Mouse (Mus musculus) MEL (cell line): ENCODE measurements at regions not wholly inside any gene's neighbourhood (a gene's known extent, or its start where the extent isn't known, plus 50 kb on each side); places are given as distances from the start of the nearest gene placed in this dataset.

ENCODE experiments used
- DNase-seq: peaks from one replicate; pipeline ENCODE4 v3.0.0; 2011; ENCODE audit warnings: low read depth, low spot score
- H3K27ac ChIP-seq: 2 replicates; pipeline ENCODE4 v1.5.1; 2012; ENCODE audit warnings: low read depth, mild to moderate bottlenecking, control low read depth, low read length, moderate library complexity; ENCODE audit not compliant: control insufficient read depth
- H3K27me3 ChIP-seq, 2 experiments: fragments of 150-350 bp in 1 of 2; sonication (generic) in 1 of 2; 2 replicates each; pipeline ENCODE4 v1.6.1; 2012; ENCODE audit warnings: low read length in 2 of 2, mild to moderate bottlenecking in 2 of 2, improper control_type of control experiment in 1 of 2, moderate library complexity in 1 of 2; ENCODE audit not compliant: insufficient read depth in 2 of 2, control insufficient read depth in 1 of 2
- H3K36me3 ChIP-seq, 2 experiments: 2 replicates each; pipeline ENCODE4 v1.6.1; 2012 to 2014; ENCODE audit warnings: low read length in 2 of 2, improper control_type of control experiment in 1 of 2, inconsistent platforms in 1 of 2, mild to moderate bottlenecking in 1 of 2; ENCODE audit not compliant: insufficient read depth in 2 of 2, control insufficient read depth in 1 of 2
- H3K4me1 ChIP-seq, 2 experiments: fragments of 150-350 bp in 1 of 2; sonication (generic) in 1 of 2; 2 replicates each; pipeline ENCODE4 v1.6.1; 2012; ENCODE audit warnings: low read length in 2 of 2, improper control_type of control experiment in 1 of 2, mild to moderate bottlenecking in 1 of 2; ENCODE audit not compliant: insufficient read depth in 2 of 2, control insufficient read depth in 1 of 2
- H3K4me3 ChIP-seq, 2 experiments: fragments of 150-350 bp in 1 of 2; sonication (generic) in 1 of 2; 2 replicates each; pipeline ENCODE4 v1.5.1; 2012; ENCODE audit warnings: low read depth in 2 of 2, low read length in 2 of 2, mild to moderate bottlenecking in 2 of 2, moderate library complexity in 2 of 2, control low read depth in 1 of 2, improper control_type of control experiment in 1 of 2; ENCODE audit not compliant: control insufficient read depth in 1 of 2, insufficient read depth in 1 of 2
- H3K79me2 ChIP-seq: 2 replicates; pipeline ENCODE4 v1.6.1; 2012; ENCODE audit warnings: mild to moderate bottlenecking, low read length, moderate library complexity; ENCODE audit not compliant: control insufficient read depth, poor library complexity, insufficient read depth
- H3K9ac ChIP-seq: 2 replicates; pipeline ENCODE4 v1.6.1; 2012; ENCODE audit warnings: low read depth, mild to moderate bottlenecking, control low read depth, low read length, moderate library complexity; ENCODE audit not compliant: control insufficient read depth, poor library complexity, severe bottlenecking
- H3K9me3 ChIP-seq: fragments of 150-350 bp; sonication (generic); replicated peaks from 2 replicates; pipeline ENCODE4 v1.6.1; 2012; ENCODE audit warnings: mild to moderate bottlenecking, low read length, improper control_type of control experiment, moderate library complexity; ENCODE audit not compliant: insufficient read depth
- BHLHE40 ChIP-seq: IDR thresholded peaks from 2 replicates; pipeline ENCODE4 v1.6.1; 2012; ENCODE audit warnings: low read depth, mild to moderate bottlenecking, inconsistent platforms, low read length, improper control_type of control experiment, borderline replicate concordance
- CHD1 ChIP-seq: IDR thresholded peaks from 2 replicates; pipeline ENCODE4 v1.6.1; 2012; ENCODE audit warnings: low read depth, mild to moderate bottlenecking, inconsistent platforms, low read length, improper control_type of control experiment
- E2F4 ChIP-seq: IDR thresholded peaks from 2 replicates; pipeline ENCODE4 v1.6.1; 2011; ENCODE audit warnings: low read depth, low read length, improper control_type of control experiment, borderline replicate concordance
- ETS1 ChIP-seq: IDR thresholded peaks from 2 replicates; pipeline ENCODE4 v1.6.1; 2012; ENCODE audit warnings: low read depth, mild to moderate bottlenecking, inconsistent platforms, low read length, improper control_type of control experiment, moderate library complexity
- GABPA ChIP-seq: IDR thresholded peaks from 2 replicates; pipeline ENCODE4 v1.6.1; 2012; ENCODE audit warnings: low read depth, mild to moderate bottlenecking, inconsistent platforms, low read length, improper control_type of control experiment, moderate library complexity
- HCFC1 ChIP-seq: IDR thresholded peaks from 2 replicates; pipeline ENCODE4 v1.6.1; 2012; ENCODE audit warnings: low read depth, mild to moderate bottlenecking, inconsistent platforms, low read length, improper control_type of control experiment, moderate library complexity
- JUND ChIP-seq: IDR thresholded peaks from 2 replicates; pipeline ENCODE4 v1.6.1; 2011; ENCODE audit warnings: low read depth, mild to moderate bottlenecking, improper control_type of control experiment, low read length
- MAFK ChIP-seq: IDR thresholded peaks from 2 replicates; pipeline ENCODE4 v1.6.1; 2011; ENCODE audit warnings: low read depth, mild to moderate bottlenecking, low read length, improper control_type of control experiment, borderline replicate concordance
- MAZ ChIP-seq: IDR thresholded peaks from 2 replicates; pipeline ENCODE4 v1.6.1; 2012; ENCODE audit warnings: low read depth, mild to moderate bottlenecking, inconsistent platforms, low read length, improper control_type of control experiment
- MXI1 ChIP-seq: IDR thresholded peaks from 2 replicates; pipeline ENCODE4 v1.6.1; 2011; ENCODE audit warnings: mild to moderate bottlenecking, low read depth, low read length, improper control_type of control experiment
- MYB ChIP-seq: IDR thresholded peaks from 2 replicates; pipeline ENCODE4 v1.6.1; 2011; ENCODE audit warnings: mild to moderate bottlenecking, low read depth, low read length, improper control_type of control experiment
- MYC ChIP-seq: IDR thresholded peaks from 2 replicates; pipeline ENCODE4 v1.6.1; 2011; ENCODE audit warnings: low read depth, mild to moderate bottlenecking, low read length, improper control_type of control experiment, moderate library complexity
- NRF1 ChIP-seq: IDR thresholded peaks from 2 replicates; pipeline ENCODE4 v1.6.1; 2014; ENCODE audit warnings: low read depth, mild to moderate bottlenecking, inconsistent platforms, low read length, improper control_type of control experiment, moderate library complexity; ENCODE audit not compliant: poor library complexity, insufficient read depth, severe bottlenecking
- POLR2A ChIP-seq, 2 experiments: IDR thresholded peaks; 2 replicates each; pipeline ENCODE4 v1.6.1; 2011 to 2012; ENCODE audit warnings: low read length in 2 of 2, mild to moderate bottlenecking in 2 of 2, control low read depth in 1 of 2, improper control_type of control experiment in 1 of 2, low read depth in 1 of 2, moderate library complexity in 1 of 2; ENCODE audit not compliant: control insufficient read depth in 1 of 2, insufficient read depth in 1 of 2, poor library complexity in 1 of 2
- POLR2AphosphoS5 ChIP-seq: IDR thresholded peaks from 2 replicates; pipeline ENCODE4 v1.6.1; 2012; ENCODE audit warnings: low read depth, borderline replicate concordance, mild to moderate bottlenecking, inconsistent platforms, low read length, moderate library complexity, mixed read lengths
- SIN3A ChIP-seq: IDR thresholded peaks from 2 replicates; pipeline ENCODE4 v1.6.1; 2012; ENCODE audit warnings: low read length, improper control_type of control experiment, inconsistent platforms
- SMC3 ChIP-seq: IDR thresholded peaks from 2 replicates; pipeline ENCODE4 v1.6.1; 2011; ENCODE audit warnings: low read depth, low read length, improper control_type of control experiment
- TBP ChIP-seq: IDR thresholded peaks from 2 replicates; pipeline ENCODE4 v1.8.0; 2011; ENCODE audit warnings: low read depth, low read length, improper control_type of control experiment
- TCF12 ChIP-seq: IDR thresholded peaks from 2 replicates; pipeline ENCODE4 v1.6.1; 2014; ENCODE audit warnings: low read depth, mild to moderate bottlenecking, inconsistent platforms, low read length, improper control_type of control experiment, moderate library complexity
- USF1 ChIP-seq: IDR thresholded peaks from 2 replicates; pipeline ENCODE4 v1.6.1; 2014; ENCODE audit warnings: low read depth, mild to moderate bottlenecking, inconsistent platforms, low read length, improper control_type of control experiment, moderate library complexity
- USF2 ChIP-seq, 2 experiments: IDR thresholded peaks; 2 replicates each; pipeline ENCODE4 v1.6.1; 2011 to 2012; ENCODE audit warnings: improper control_type of control experiment in 2 of 2, low read length in 2 of 2, borderline replicate concordance in 1 of 2, inconsistent platforms in 1 of 2, low read depth in 1 of 2, mild to moderate bottlenecking in 1 of 2; ENCODE audit not compliant: insufficient read depth in 1 of 2
- ZNF384 ChIP-seq: IDR thresholded peaks from 2 replicates; pipeline ENCODE4 v1.6.1; 2012; ENCODE audit warnings: low read depth, mild to moderate bottlenecking, inconsistent platforms, low read length, improper control_type of control experiment

GRCm38 (mm10) chr13:32410065-32410464 is 71.5 kb upstream of the Gmds start:
- no peaks in the 10 kb centered on the region for H3K36me3 ChIP-seq
- no peaks in the 10 kb centered on the region for H3K27me3 ChIP-seq
- H3K27ac ChIP-seq, result no peak overlapping the region
- H3K4me1 ChIP-seq, result no peaks in the 10 kb centered on the region
- no peaks in the 10 kb centered on the region for H3K9me3 ChIP-seq
- no peaks in the 10 kb centered on the region for H3K79me2 ChIP-seq
- no peak for DNase-seq
- no peak overlapping the region for H3K4me3 ChIP-seq
- H3K9ac ChIP-seq, result no peak overlapping the region
- no peak for TF ChIP-seq MYB
- TF ChIP-seq MAFK, result no peak
- TF ChIP-seq MYC, result no peak
- no peak for TF ChIP-seq MAZ

GRCm38 (mm10) chr13:32398616-32399015 is 60.1 kb upstream of the Gmds start:
- Histone ChIP-seq H3K27me3 (no peaks in the 10 kb centered on the region), H3K9ac (no peak overlapping the region), H3K9me3 (no peaks in the 10 kb centered on the region), H3K27ac (no peak overlapping the region), H3K4me1 (no peaks in the 10 kb centered on the region), H3K36me3 (no peaks in the 10 kb centered on the region)
- TF ChIP-seq JUND, result no peak
- TF ChIP-seq ETS1, result no peak
- TF ChIP-seq SIN3A, result no peak
- TF ChIP-seq CHD1, result no peak
- TF ChIP-seq NRF1, result no peak
- TF ChIP-seq POLR2A (IDR thresholded peaks at IDR 0.05; ENCODE audit: control insufficient read depth in 1 of 2, insufficient read depth in 1 of 2, low read depth in 1 of 2, low read length in 2 of 2, poor library complexity in 1 of 2), result no peak
- TF ChIP-seq MXI1, result no peak
- no peak for TF ChIP-seq GABPA
- TF ChIP-seq USF2 (IDR thresholded peaks at IDR 0.05; ENCODE audit: borderline replicate concordance in 1 of 2, insufficient read depth in 1 of 2, low read depth in 1 of 2, low read length in 2 of 2), result no peak
- TF ChIP-seq HCFC1, result no peak
- TF ChIP-seq BHLHE40, result no peak
- no peak for TF ChIP-seq MYC
- no peak for TF ChIP-seq TCF12
- no peak for TF ChIP-seq E2F4
- no peak for TF ChIP-seq USF1
- no peak for TF ChIP-seq SMC3
- no peak for TF ChIP-seq ZNF384
- no peak for TF ChIP-seq MYB
- no peak for TF ChIP-seq TBP
- no peak for TF ChIP-seq POLR2AphosphoS5
- TF ChIP-seq, all 39 proteins: peak for 0
- H3K4me3 ChIP-seq, result no peak overlapping the region
- no peak for DNase-seq
- H3K79me2 ChIP-seq, result no peaks in the 10 kb centered on the region
